In genomic region chr1:45625921-45626320, GRCm38 (mm10) we compare ENCODE assay signal across 12 mouse cellular contexts.
DNase-seq lines count a peak whose midpoint lies in the region; ATAC-seq and TF ChIP-seq lines count a peak whose summit lies in the region.
"Had no signal": no experiment of that assay in that cellular context is flagged by ENCODE, and none has a peak within 500 bp of the region (broad histone marks: within the 10 kb centered on the region; RNA-seq: fewer than 3 reads in every experiment).

No protein-coding gene starts in this region.

- no peak for TF ChIP-seq CTCF in C2C12 (IDR thresholded peaks at IDR 0.05; ENCODE audit: control insufficient read depth, insufficient read depth, insufficient read length)
- no peak for TF ChIP-seq CTCF in lung, postnatal 0 days (IDR thresholded peaks at IDR 0.05)

- no peaks in the 10 kb centered on the region for H3K36me3 ChIP-seq in C2C12 (ENCODE audit: control insufficient read depth, insufficient read depth)
- H3K36me3 ChIP-seq in heart, embryonic 11.5 days (ENCODE audit: control insufficient read depth, insufficient read depth, low read length), result no peaks in the 10 kb centered on the region
- H3K36me3 ChIP-seq in lung, postnatal 0 days (ENCODE audit: insufficient read depth, low read length), result no peaks in the 10 kb centered on the region
- no peaks in the 10 kb centered on the region for H3K36me3 ChIP-seq in forebrain, embryonic 15.5 days

- H3K79me3 ChIP-seq in C2C12 (ENCODE audit: low read depth), result no peaks in the 10 kb centered on the region

- no peak for TF ChIP-seq EP300 in lung, postnatal 0 days (IDR thresholded peaks at IDR 0.05)

- no peak overlapping the region for H3K4me3 ChIP-seq in C2C12 (ENCODE audit: insufficient read depth, poor library complexity, severe bottlenecking)
- no peak overlapping the region for H3K4me3 ChIP-seq in heart, embryonic 11.5 days (ENCODE audit: low read depth, low read length)
- no peak overlapping the region for H3K4me3 ChIP-seq in lung, postnatal 0 days (ENCODE audit: low read depth, low read length)
- H3K4me3 ChIP-seq in forebrain, embryonic 15.5 days, result no peak overlapping the region

- no peak overlapping the region for H3ac ChIP-seq in C2C12 (ENCODE audit: control insufficient read depth, insufficient read length, low read depth)

- no peaks in the 10 kb centered on the region for H3K9me3 ChIP-seq in heart, embryonic 11.5 days (replicated peaks; ENCODE audit: control insufficient read depth, low read length)
- H3K9me3 ChIP-seq in lung, postnatal 0 days (ENCODE audit: low read length), result no peaks in the 10 kb centered on the region
- no peaks in the 10 kb centered on the region for H3K9me3 ChIP-seq in forebrain, embryonic 15.5 days

- 75% methylated on average over 5 of the region's 5 CpGs for WGBS in heart, embryonic 11.5 days (ENCODE audit: insufficient replicate concordance)
- 62% methylated on average over 5 of the region's 5 CpGs for WGBS in lung, postnatal 0 days
- 81% methylated on average over 5 of the region's 5 CpGs for WGBS in forebrain, embryonic 15.5 days

- H3K9ac ChIP-seq in heart, embryonic 11.5 days (ENCODE audit: low read depth, low read length), result no peak overlapping the region
- no peak overlapping the region for H3K9ac ChIP-seq in lung, postnatal 0 days (replicated peaks; ENCODE audit: low read depth)
- no peak overlapping the region for H3K9ac ChIP-seq in forebrain, embryonic 15.5 days (replicated peaks)

- DNase-seq in NIH3T3 (ENCODE audit: low read depth), result peak; percentile 77
- peak; percentile 39 for DNase-seq in lung, postnatal 0 days (ENCODE audit: low spot score)
- DNase-seq in thymus, postnatal 10 days (ENCODE audit: low spot score in 2 of 2), result no peak
- no peak for DNase-seq in frontal cortex, adult 2 months (ENCODE audit: extremely low spot score in 1 of 2, low spot score in 1 of 2)
- DNase-seq: kidney, postnatal 14 days; liver; right cerebral cortex, postnatal 25 days; thymus, postnatal 25 days had no signal

- no peak for ATAC-seq in heart, embryonic 11.5 days (replicated peaks; ENCODE audit: insufficient number of reproducible peaks, low FRiP score, low TSS enrichment)
- no peak for ATAC-seq in lung, postnatal 0 days
- ATAC-seq in forebrain, embryonic 15.5 days (replicated peaks), result no peak
- ATAC-seq: hindbrain, embryonic 16.5 days had no signal

- H3K79me2 ChIP-seq in C2C12 (ENCODE audit: control insufficient read depth, insufficient read depth), result no peaks in the 10 kb centered on the region

- 0 out of 2 replicates have a peak overlapping the region, but pooled peaks have one; percentile 65 for H3K27ac ChIP-seq in heart, embryonic 11.5 days (ENCODE audit: low read depth, low read length)
- no peak overlapping the region for H3K27ac ChIP-seq in lung, postnatal 0 days (ENCODE audit: low read length)
- no peak overlapping the region for H3K27ac ChIP-seq in forebrain, embryonic 15.5 days (replicated peaks)

- H3K4me2 ChIP-seq in heart, embryonic 11.5 days, result no peak overlapping the region
- no peak overlapping the region for H3K4me2 ChIP-seq in lung, postnatal 0 days (replicated peaks; ENCODE audit: low read depth, low read length)
- no peak overlapping the region for H3K4me2 ChIP-seq in forebrain, embryonic 15.5 days (replicated peaks)

- H3K4me1 ChIP-seq in heart, embryonic 11.5 days (ENCODE audit: control insufficient read depth, insufficient read depth, low read length), result no peaks in the 10 kb centered on the region
- H3K4me1 ChIP-seq in lung, postnatal 0 days (ENCODE audit: insufficient read depth, low read depth, low read length), result no peaks in the 10 kb centered on the region
- no peaks in the 10 kb centered on the region for H3K4me1 ChIP-seq in forebrain, embryonic 15.5 days

- no peaks in the 10 kb centered on the region for H3K27me3 ChIP-seq in C2C12 (ENCODE audit: control insufficient read depth, insufficient read depth, insufficient read length)
- no peaks in the 10 kb centered on the region for H3K27me3 ChIP-seq in heart, embryonic 11.5 days (ENCODE audit: control insufficient read depth, insufficient read depth, low read length)
- no peaks in the 10 kb centered on the region for H3K27me3 ChIP-seq in lung, postnatal 0 days (replicated peaks; ENCODE audit: insufficient read depth, low read length)
- H3K27me3 ChIP-seq in forebrain, embryonic 15.5 days, result no peaks in the 10 kb centered on the region

TF ChIP-seq in C2C12, 6 proteins besides CTCF, POLR2A, EP300 and RAD21:
- peak; percentile 33 for TF ChIP-seq MAX (IDR thresholded peaks at IDR 0.05)
- no peak for TF ChIP-seq CEBPB (IDR thresholded peaks at IDR 0.05; ENCODE audit: low read depth)
- peak; percentile 78 for TF ChIP-seq FOSL1 (IDR thresholded peaks at IDR 0.05; ENCODE audit: insufficient read depth, low read length, poor library complexity, severe bottlenecking)
- peak; percentile 69 for TF ChIP-seq MYOD1 (IDR thresholded peaks at IDR 0.05; ENCODE audit: control insufficient read depth, insufficient read length, low read depth)
- TF ChIP-seq USF1 (IDR thresholded peaks at IDR 0.05; ENCODE audit: low read depth), result peak; percentile 38
- no peak for TF ChIP-seq MYOG (IDR thresholded peaks at IDR 0.05; ENCODE audit: control insufficient read depth, extremely low read depth, insufficient read length)

Comparison
In these comparisons a context has a peak if more than half of its experiments do, and no peak if none do; other contexts are left out.
1. DNase-seq: peak in NIH3T3 (single experiment) and lung, postnatal 0 days (single experiment); none in thymus, postnatal 10 days (0 of 2) and frontal cortex, adult 2 months (0 of 2).